Mouse (Mus musculus): Measurements from ENCODE around the gene Ddb2. TPM values are rescaled to one million over a fixed set of nuclear protein-coding genes. Genes with fewer than 3 reads are reported as not detected.

The Ddb2 gene
- total and polyA plus RNA-seq, 3 experiments = 2.7 to 8.5 (median 3.2) TPM

DNA sequence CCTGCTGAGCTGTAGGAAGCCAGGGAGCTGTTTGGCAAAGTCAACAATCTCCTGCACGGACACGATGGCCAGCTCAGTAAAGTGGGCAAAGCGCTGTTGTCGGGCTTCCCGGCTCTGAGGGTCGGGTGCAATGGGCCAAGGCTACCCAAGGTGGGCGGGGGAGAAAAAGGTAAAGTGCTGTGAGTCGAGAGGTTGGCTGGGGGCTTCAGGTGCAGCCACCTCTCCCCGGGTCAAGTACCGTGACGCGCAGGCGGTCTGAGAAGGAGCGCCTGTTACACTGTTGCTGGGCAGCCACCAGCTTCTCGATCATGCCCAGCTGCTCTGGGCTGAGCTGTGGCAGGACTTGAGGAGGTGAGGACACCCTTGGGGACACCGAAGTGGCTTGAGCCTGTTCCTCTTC, 46.3 kb downstream of the Ddb2 start:
- WGBS = 91% methylated on average over 16 of the region's 16 CpGs

GRCm38 (mm10) chr2:91187431-91187830, 49.4 kb downstream of the Ddb2 start:
- intact Hi-C loops (cut with DNase I) = no loop called here
- WGBS = 42% methylated on average over 4 of the region's 4 CpGs
- Histone ChIP-seq H3K27ac (no peak overlapping the region), H3K27me3 (ENCODE audit: control insufficient read depth, insufficient read depth, low read length) (no peaks in the 10 kb centered on the region), H3K36me3 (ENCODE audit: control insufficient read depth, insufficient read depth, low read length) (no peaks in the 10 kb centered on the region), H3K4me1 (ENCODE audit: control insufficient read depth, insufficient read depth, low read length) (peaks cover 7% of the 10 kb centered on the region), H3K9ac (ENCODE audit: low read depth, low read length) (no peak overlapping the region), H3K79me2 (replicated peaks; ENCODE audit: control insufficient read depth, insufficient read depth, low read length) (no peaks in the 10 kb centered on the region), H3K4me3 (no peak overlapping the region)
- TF ChIP-seq CTCF (IDR thresholded peaks at IDR 0.05) = no peak
- no peak for TF ChIP-seq POLR2A (IDR thresholded peaks at IDR 0.05; ENCODE audit: insufficient read depth, low read depth, low read length)
- TF ChIP-seq EP300 (IDR thresholded peaks at IDR 0.05; ENCODE audit: insufficient read depth, low read depth, low read length) = no peak
- no peak for DNase-seq

More for the DNA sequence above, 46.3 kb downstream of the Ddb2 start:
- TF ChIP-seq EP300 (IDR thresholded peaks at IDR 0.05; ENCODE audit: insufficient read depth, low read depth, low read length) = no peak
- TF ChIP-seq CTCF (IDR thresholded peaks at IDR 0.05) = no peak
- Histone ChIP-seq H3K79me2 (replicated peaks; ENCODE audit: control insufficient read depth, insufficient read depth, low read length) (no peaks in the 10 kb centered on the region), H3K36me3 (ENCODE audit: control insufficient read depth, insufficient read depth, low read length) (no peaks in the 10 kb centered on the region), H3K27ac (no peak overlapping the region), H3K27me3 (ENCODE audit: control insufficient read depth, insufficient read depth, low read length) (no peaks in the 10 kb centered on the region), H3K4me1 (ENCODE audit: control insufficient read depth, insufficient read depth, low read length) (peaks cover 4% of the 10 kb centered on the region), H3K4me3 (no peak overlapping the region), H3K9ac (ENCODE audit: low read depth, low read length) (no peak overlapping the region)
- no peak for DNase-seq
- intact Hi-C loops (cut with DNase I) = no loop called here

- Histone ChIP-seq H3K79me2 (replicated peaks; ENCODE audit: control insufficient read depth, insufficient read depth, low read length) (no peaks in the 10 kb centered on the region), H3K4me3 (no peak overlapping the region), H3K9ac (ENCODE audit: low read depth, low read length) (no peak overlapping the region), H3K36me3 (ENCODE audit: control insufficient read depth, insufficient read depth, low read length) (no peaks in the 10 kb centered on the region), H3K27ac (no peak overlapping the region), H3K4me1 (ENCODE audit: control insufficient read depth, insufficient read depth, low read length) (peaks cover 10% of the 10 kb centered on the region), H3K27me3 (ENCODE audit: control insufficient read depth, insufficient read depth, low read length) (no peaks in the 10 kb centered on the region)
- no peak for TF ChIP-seq POLR2A (IDR thresholded peaks at IDR 0.05; ENCODE audit: insufficient read depth, low read depth, low read length)
- TF ChIP-seq EP300 (IDR thresholded peaks at IDR 0.05; ENCODE audit: insufficient read depth, low read depth, low read length) = no peak
- no peak for TF ChIP-seq CTCF (IDR thresholded peaks at IDR 0.05)
- 56% methylated on average over 1 of the region's 1 CpGs for WGBS
- no peak for DNase-seq
- intact Hi-C loops (cut with DNase I) = no loop called here
These were observed 50.6 kb downstream of the Ddb2 start for GRCm38 (mm10) chr2:91186208-91186607.

- WGBS = 53% methylated on average over 15 of the region's 15 CpGs
- DNase-seq = peak; percentile 55 to 75
- Histone ChIP-seq H3K4me1 (ENCODE audit: control insufficient read depth, insufficient read depth, low read length) (peaks cover 10% of the 10 kb centered on the region), H3K27me3 (ENCODE audit: control insufficient read depth, insufficient read depth, low read length) (no peaks in the 10 kb centered on the region), H3K9ac (ENCODE audit: low read depth, low read length) (peak within 1 kb of the TSS; percentile 82), H3K27ac (peak within 1 kb of the TSS; percentile 75), H3K36me3 (ENCODE audit: control insufficient read depth, insufficient read depth, low read length) (no peaks in the 10 kb centered on the region), H3K4me3 (peak within 1 kb of the TSS; percentile 78), H3K79me2 (replicated peaks; ENCODE audit: control insufficient read depth, insufficient read depth, low read length) (no peaks in the 10 kb centered on the region)
- intact Hi-C loops (cut with DNase I) = no loop called here
- TF ChIP-seq EP300 (IDR thresholded peaks at IDR 0.05; ENCODE audit: insufficient read depth, low read depth, low read length) (no peak), POLR2A (IDR thresholded peaks at IDR 0.05; ENCODE audit: insufficient read depth, low read depth, low read length) (no peak), CTCF (IDR thresholded peaks at IDR 0.05) (no peak)
These were observed 52.9 kb downstream of the Ddb2 start, which contains the start of gene Madd for GRCm38 (mm10) chr2:91183711-91184405. Gene Madd, minus strand, starts transcription at chr2:91183837.

DNA sequence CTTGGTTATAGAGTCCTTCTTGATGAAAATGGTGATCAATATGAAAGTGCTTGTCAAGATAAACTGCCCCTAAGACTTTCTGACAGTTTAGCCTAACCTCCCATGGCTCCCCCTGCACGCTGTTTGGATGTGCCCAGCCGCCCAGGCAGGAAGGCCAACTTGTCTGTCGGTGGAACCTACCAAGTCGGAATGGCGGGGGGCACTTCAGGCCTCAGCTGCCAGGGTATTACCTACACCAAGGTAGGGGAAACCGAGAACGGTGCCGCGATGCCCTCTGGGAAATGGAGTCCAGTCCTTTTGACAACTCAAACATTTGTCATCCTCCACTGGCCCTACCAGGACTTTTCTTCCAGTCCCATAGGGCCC, 53.7 kb downstream of the Ddb2 start:
- peak overlapping the region; percentile 78 for H3K4me3 ChIP-seq
- peak overlapping the region; percentile 82 for H3K9ac ChIP-seq (ENCODE audit: low read depth, low read length)
- no peaks in the 10 kb centered on the region for H3K27me3 ChIP-seq (ENCODE audit: control insufficient read depth, insufficient read depth, low read length)
- no peak; the same call in 1 of the 2 replicates for TF ChIP-seq POLR2A (IDR thresholded peaks at IDR 0.05; ENCODE audit: insufficient read depth, low read depth, low read length)
- peak; percentile 36; the same call in 1 of the 2 replicates for TF ChIP-seq EP300 (IDR thresholded peaks at IDR 0.05; ENCODE audit: insufficient read depth, low read depth, low read length)
- WGBS = under 1% methylated on average over 9 of the region's 9 CpGs
- H3K79me2 ChIP-seq (replicated peaks; ENCODE audit: control insufficient read depth, insufficient read depth, low read length) = no peaks in the 10 kb centered on the region
- peak overlapping the region; percentile 71 for H3K27ac ChIP-seq
- DNase-seq = peak; percentile 90 to 92
- intact Hi-C loops (cut with DNase I) = no loop called here
- H3K36me3 ChIP-seq (ENCODE audit: control insufficient read depth, insufficient read depth, low read length) = no peaks in the 10 kb centered on the region
- H3K4me1 ChIP-seq (ENCODE audit: control insufficient read depth, insufficient read depth, low read length) = peaks cover 10% of the 10 kb centered on the region

- peak overlapping the region; percentile 71 for H3K27ac ChIP-seq
- TF ChIP-seq EP300 (IDR thresholded peaks at IDR 0.05; ENCODE audit: insufficient read depth, low read depth, low read length) (no peak), POLR2A (IDR thresholded peaks at IDR 0.05; ENCODE audit: insufficient read depth, low read depth, low read length) (no peak), CTCF (IDR thresholded peaks at IDR 0.05) (no peak)
- peak overlapping the region; percentile 78 for H3K4me3 ChIP-seq
- H3K36me3 ChIP-seq (ENCODE audit: control insufficient read depth, insufficient read depth, low read length) = no peaks in the 10 kb centered on the region
- peak; percentile 78 to 79 for DNase-seq
- peak overlapping the region; percentile 82 for H3K9ac ChIP-seq (ENCODE audit: low read depth, low read length)
- peaks cover 10% of the 10 kb centered on the region for H3K4me1 ChIP-seq (ENCODE audit: control insufficient read depth, insufficient read depth, low read length)
- H3K79me2 ChIP-seq (replicated peaks; ENCODE audit: control insufficient read depth, insufficient read depth, low read length) = no peaks in the 10 kb centered on the region
- intact Hi-C loops (cut with DNase I) = no loop called here
- H3K27me3 ChIP-seq (ENCODE audit: control insufficient read depth, insufficient read depth, low read length) = no peaks in the 10 kb centered on the region
- WGBS = under 1% methylated on average over 80 of the region's 81 CpGs
These were observed 54.2 kb downstream of the Ddb2 start for GRCm38 (mm10) chr2:91182405-91183147.

All from heart, adult 2 months (tissue).